Mouse (Mus musculus): Measurements from ENCODE around the gene Crtc3. TPM values are rescaled to one million over a fixed set of nuclear protein-coding genes. Genes with fewer than 3 reads are reported as not detected.

Gene Crtc3
- total RNA-seq (2017) = 15.6 to 23.1 TPM (median 18.1 TPM) in 3 replicates

DNA sequence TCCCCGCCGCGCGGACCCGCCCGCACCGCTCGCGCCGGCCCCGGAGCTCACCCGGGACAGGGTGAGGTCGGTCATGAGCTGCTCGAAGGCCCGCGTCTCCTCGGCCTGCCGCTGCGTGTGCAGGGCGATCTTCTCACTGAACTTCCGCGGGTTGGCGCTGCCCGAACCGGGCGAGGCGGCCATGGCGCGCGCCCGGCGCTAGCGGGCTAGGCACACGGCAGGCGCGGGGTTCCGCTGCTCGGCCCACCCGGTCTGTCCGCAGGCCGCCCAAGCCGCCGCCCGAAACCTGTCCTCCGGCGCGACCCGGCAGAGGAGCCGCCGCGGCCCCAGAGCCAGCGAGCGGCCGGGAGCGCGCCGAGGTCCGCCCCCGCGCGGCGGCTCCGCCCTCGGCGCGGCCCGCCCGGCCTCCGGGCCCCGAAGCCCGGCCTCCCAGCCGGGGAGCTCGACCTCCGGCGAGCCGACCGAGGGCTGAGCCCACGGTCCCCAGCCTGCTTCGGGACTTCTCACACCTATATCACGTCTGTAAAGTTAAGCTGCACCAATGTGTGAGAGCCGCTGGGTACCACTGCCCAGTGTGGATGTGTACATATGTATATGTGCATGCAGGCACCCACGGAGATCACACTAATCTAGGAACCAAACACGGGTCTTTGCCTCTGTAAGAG, at the start of gene Crtc3:
Crtc3 (minus strand) TSS at position 322 of the 665 bp plus-strand sequence.
- peak; percentile 53 for ATAC-seq (replicated peaks; ENCODE audit: insufficient number of reproducible peaks, low FRiP score, low TSS enrichment, poor library complexity, severe bottlenecking)

DNA sequence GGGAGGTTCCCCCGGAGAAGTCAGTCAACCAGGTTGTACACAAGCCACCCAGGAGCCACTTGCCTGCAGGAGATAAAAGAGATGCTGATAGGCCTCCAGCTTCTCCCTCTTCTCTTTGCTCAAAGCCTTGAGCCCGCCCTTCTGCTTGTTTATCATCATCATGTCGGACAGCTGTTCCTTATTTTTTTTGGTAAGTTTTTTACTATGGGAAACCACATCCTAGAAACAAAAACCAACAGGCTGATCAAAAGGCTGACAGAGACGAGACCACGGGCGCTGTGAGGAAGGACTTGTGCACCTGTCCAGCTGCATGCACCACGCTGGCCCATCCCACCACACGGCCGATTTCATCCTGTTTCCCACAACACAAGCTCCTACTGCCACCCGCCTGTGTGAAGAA, 47.5 kb upstream of the Crtc3 start:
- no peak for ATAC-seq (replicated peaks; ENCODE audit: insufficient number of reproducible peaks, low FRiP score, low TSS enrichment, poor library complexity, severe bottlenecking)

DNA sequence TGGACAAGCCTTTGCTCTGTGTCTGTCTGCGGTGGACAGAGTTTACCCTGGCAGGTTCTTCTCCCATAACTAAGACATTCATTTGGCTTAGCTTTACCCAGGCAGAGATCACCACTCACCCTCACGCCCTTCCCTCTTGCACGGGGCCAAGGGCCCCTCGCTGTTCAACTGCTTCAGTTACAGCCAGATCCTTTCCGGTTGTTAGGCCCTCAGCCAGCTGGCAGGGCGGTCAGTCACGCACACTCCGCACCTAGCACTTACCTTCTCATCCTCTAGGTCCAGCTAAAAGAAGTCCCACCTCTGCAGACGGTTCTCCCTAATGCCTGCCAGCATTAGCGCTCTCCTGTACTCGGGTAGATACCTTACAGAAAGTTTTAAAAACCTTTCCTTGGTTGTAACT, 44.3 kb upstream of the Crtc3 start:
- ATAC-seq (replicated peaks; ENCODE audit: insufficient number of reproducible peaks, low FRiP score, low TSS enrichment, poor library complexity, severe bottlenecking) = no peak

- peak; percentile 55 for ATAC-seq (replicated peaks; ENCODE audit: insufficient number of reproducible peaks, low FRiP score, low TSS enrichment, poor library complexity, severe bottlenecking)
These were observed 41.0 kb upstream of the Crtc3 start for GRCm38 (mm10) chr7:80729662-80730061.

DNA sequence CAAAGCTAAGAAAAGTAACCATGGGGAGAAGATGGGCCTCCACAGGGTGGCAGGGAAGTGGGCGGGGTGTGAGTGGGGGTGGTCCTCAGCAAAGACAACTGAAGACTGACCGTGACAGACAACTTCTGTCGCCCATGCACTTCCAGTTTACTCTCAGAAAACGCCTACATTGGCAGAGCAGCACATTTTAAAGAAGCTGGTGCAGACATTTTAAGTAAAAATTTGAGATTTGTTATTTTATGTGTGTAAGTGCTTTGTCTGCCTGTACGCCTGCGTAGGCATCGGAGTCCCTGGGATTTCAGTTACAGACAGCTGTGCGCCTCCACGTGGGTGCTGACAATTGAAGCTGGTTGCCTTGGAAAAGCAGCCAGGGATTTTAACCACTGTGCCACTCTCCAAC, 32.4 kb upstream of the Crtc3 start:
- ATAC-seq (replicated peaks; ENCODE audit: insufficient number of reproducible peaks, low FRiP score, low TSS enrichment, poor library complexity, severe bottlenecking) = no peak

DNA sequence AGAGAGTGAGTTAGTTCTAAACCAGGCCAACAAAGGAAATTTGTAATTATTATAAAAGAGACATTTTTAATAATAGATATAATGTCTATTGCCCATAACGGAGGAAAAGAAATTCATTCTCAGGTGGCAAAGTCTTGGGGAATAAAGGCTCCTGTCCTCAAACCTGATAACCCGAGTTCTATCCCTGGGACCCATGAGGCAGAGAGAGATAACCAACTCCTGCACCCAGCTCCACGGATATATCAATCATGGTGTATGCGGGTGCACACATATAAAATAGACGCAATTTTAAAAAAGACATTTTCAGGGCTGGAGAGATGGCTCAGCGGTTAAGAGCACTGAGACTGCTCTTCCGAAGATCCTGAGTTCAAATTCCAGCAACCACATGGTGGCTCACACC, 30.9 kb upstream of the Crtc3 start:
- ATAC-seq (replicated peaks; ENCODE audit: insufficient number of reproducible peaks, low FRiP score, low TSS enrichment, poor library complexity, severe bottlenecking) = no peak

GRCm38 (mm10) chr7:80719038-80719437, 30.4 kb upstream of the Crtc3 start:
- ATAC-seq (replicated peaks; ENCODE audit: insufficient number of reproducible peaks, low FRiP score, low TSS enrichment, poor library complexity, severe bottlenecking) = no peak

DNA sequence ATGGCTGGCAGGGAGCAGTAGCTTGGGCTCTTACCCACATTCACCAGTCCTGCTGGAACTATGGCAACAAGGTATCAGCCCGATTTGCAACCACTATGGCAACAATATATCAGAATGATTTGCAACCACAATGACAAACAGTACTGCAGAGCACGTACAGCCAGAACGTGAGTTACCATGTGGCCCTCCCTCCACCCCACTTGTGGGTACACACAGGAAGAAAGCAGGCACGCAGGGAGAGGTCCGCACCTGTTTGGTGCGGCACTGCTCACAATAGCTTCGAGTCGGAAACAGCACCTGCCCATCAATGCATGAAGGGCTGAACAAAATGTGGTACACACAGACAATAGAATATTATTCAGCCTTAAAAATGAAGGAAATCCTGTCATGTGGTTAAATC, 29.8 kb upstream of the Crtc3 start:
- no peak for ATAC-seq (replicated peaks; ENCODE audit: insufficient number of reproducible peaks, low FRiP score, low TSS enrichment, poor library complexity, severe bottlenecking)

DNA sequence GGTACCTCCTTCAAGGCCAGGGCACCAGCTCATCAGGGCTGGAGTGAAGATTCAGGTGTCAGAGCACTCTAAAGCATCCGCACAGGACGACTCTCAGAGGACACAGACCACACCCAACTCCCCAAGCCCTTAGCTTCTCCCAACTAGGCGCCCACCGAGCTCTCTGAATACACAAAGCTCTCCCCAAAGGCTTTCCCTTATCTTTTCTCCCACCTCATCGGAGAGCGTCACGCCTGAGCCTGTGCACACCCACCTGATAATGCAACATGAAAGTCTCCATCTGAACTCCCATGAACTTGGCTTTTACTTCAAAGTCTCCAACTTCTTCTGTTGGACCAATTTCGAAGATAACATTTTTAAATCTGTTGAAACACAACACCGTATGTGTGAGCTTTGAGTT, 28.1 kb upstream of the Crtc3 start:
- ATAC-seq (replicated peaks; ENCODE audit: insufficient number of reproducible peaks, low FRiP score, low TSS enrichment, poor library complexity, severe bottlenecking) = no peak

DNA sequence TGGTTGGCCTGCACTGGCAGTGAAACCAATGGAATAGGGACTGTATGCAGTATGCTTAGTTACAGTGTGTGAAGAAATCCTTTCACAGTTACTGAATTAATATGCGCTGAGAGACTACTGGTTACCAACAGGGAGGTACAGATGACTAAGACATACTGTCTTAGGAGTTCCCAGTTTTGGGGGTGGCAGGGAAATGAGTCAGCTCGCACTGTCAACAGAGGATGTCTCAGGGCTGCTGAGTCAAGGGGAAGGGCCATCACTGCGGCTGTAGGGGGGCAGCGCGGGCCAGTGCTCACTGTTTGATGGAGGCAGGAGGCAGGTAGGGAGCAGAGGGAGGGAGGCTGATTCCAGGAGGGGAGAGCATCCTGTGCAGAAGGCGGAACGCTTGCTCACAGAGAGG, 26.6 kb upstream of the Crtc3 start:
- peak; percentile 77 for ATAC-seq (replicated peaks; ENCODE audit: insufficient number of reproducible peaks, low FRiP score, low TSS enrichment, poor library complexity, severe bottlenecking)

DNA sequence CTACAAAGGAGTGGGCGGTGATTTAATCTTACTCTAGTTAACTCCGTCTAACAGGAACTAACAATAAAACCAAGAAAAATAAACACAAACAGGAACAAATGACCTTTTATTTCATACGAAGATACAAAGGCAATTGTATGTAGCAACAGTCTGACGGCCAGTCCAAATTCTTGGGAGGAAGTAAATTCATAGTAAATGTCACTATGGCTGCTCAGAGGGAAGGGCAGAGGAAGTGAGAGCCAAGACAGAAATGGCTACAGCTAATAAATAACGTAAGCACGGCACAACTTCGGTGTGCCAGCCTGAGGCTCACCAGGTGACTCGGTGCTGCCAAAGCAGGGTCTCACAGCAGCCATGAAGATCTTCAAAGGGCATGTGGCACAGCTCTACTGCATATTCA, 22.8 kb upstream of the Crtc3 start:
- peak; percentile 66 for ATAC-seq (replicated peaks; ENCODE audit: insufficient number of reproducible peaks, low FRiP score, low TSS enrichment, poor library complexity, severe bottlenecking)

DNA sequence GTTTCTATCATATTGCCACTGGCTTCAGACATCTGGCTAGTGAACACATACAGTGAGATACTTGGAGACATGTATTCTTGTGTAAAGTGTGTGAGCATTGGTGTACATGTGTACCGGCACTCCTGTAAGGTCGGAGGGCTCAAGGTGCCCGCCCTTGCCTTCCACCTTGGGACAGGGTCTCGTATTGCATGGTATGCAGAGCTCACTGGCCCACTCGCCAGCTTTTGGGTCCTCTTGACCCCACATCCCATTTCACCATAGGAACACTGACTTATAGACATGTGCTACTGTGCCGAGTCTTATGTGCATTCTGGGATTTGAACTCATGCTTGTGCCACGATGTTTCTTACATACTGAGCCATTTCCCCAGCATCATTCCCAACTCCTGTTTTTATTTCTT, 21.7 kb upstream of the Crtc3 start:
- no peak for ATAC-seq (replicated peaks; ENCODE audit: insufficient number of reproducible peaks, low FRiP score, low TSS enrichment, poor library complexity, severe bottlenecking)

- no peak for ATAC-seq (replicated peaks; ENCODE audit: insufficient number of reproducible peaks, low FRiP score, low TSS enrichment, poor library complexity, severe bottlenecking)
These were observed 15.4 kb upstream of the Crtc3 start for GRCm38 (mm10) chr7:80704066-80704465.

DNA sequence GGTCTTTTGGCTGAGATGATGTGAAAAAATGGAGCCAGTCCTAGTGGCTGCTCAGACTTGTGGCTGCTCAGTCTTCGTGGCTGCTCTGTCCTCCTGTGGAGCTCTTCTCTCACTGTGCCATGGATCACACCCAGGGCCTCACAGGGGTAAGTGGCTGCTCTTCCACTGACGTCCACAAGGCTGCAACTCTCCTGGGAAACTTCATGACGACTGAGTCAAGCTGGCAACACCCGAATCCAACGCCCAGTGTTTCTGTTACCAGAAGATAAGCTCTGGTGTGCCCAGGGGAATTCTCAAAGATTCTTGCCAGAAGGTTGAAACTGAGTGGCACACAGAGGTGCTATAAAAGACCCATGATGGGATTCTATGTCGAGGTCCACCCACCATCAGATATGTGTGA, 13.8 kb upstream of the Crtc3 start:
- no peak for ATAC-seq (replicated peaks; ENCODE audit: insufficient number of reproducible peaks, low FRiP score, low TSS enrichment, poor library complexity, severe bottlenecking)

GRCm38 (mm10) chr7:80699709-80700108, 11.0 kb upstream of the Crtc3 start:
- no peak for ATAC-seq (replicated peaks; ENCODE audit: insufficient number of reproducible peaks, low FRiP score, low TSS enrichment, poor library complexity, severe bottlenecking)

GRCm38 (mm10) chr7:80698940-80699339, 10.3 kb upstream of the Crtc3 start:
- no peak for ATAC-seq (replicated peaks; ENCODE audit: insufficient number of reproducible peaks, low FRiP score, low TSS enrichment, poor library complexity, severe bottlenecking)

DNA sequence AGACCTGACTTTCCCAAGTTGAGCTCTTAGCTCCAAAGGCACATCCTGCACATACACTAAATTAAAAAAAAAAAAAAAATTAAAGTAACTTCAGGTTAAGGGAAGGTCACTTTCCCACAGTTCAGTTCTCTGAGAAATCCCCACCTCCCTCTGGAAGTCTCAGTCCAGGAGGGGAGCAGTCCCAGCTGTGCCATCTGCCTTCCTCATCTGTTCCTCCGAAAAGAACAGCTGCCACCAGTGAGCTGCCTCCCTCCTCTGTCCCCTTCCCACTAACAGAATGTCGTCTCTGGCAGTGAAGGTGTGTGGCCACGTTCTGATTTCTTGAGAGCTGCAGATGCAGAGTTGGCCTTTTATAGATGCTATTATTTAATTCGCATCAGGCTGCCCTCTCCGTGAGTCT, 9.2 kb upstream of the Crtc3 start:
- ATAC-seq (replicated peaks; ENCODE audit: insufficient number of reproducible peaks, low FRiP score, low TSS enrichment, poor library complexity, severe bottlenecking) = no peak

- no peak for ATAC-seq (replicated peaks; ENCODE audit: insufficient number of reproducible peaks, low FRiP score, low TSS enrichment, poor library complexity, severe bottlenecking)
These were observed 8.2 kb upstream of the Crtc3 start for GRCm38 (mm10) chr7:80696903-80697302.

GRCm38 (mm10) chr7:80696334-80696733, 7.7 kb upstream of the Crtc3 start:
- no peak for ATAC-seq (replicated peaks; ENCODE audit: insufficient number of reproducible peaks, low FRiP score, low TSS enrichment, poor library complexity, severe bottlenecking)

- no peak for ATAC-seq (replicated peaks; ENCODE audit: insufficient number of reproducible peaks, low FRiP score, low TSS enrichment, poor library complexity, severe bottlenecking)
These were observed 3.8 kb upstream of the Crtc3 start for GRCm38 (mm10) chr7:80692472-80692871.

- no peak for ATAC-seq (replicated peaks; ENCODE audit: insufficient number of reproducible peaks, low FRiP score, low TSS enrichment, poor library complexity, severe bottlenecking)
These were observed 2.5 kb upstream of the Crtc3 start for GRCm38 (mm10) chr7:80691131-80691530.
